Mouse (Mus musculus): ENCODE measurements around the gene Gm43064.

- peak; percentile 67 for TF ChIP-seq CTCF (IDR thresholded peaks at IDR 0.05; ENCODE audit: low read depth)
- no peak for TF ChIP-seq EP300 (optimal IDR thresholded peaks at IDR 0.05)
Observed at GRCm38 (mm10) chr3:103852565-103853299, 43.4 kb downstream of the Gm43064 start.

Data from stomach, postnatal 0 days (tissue).